In the genomic region with DNA sequence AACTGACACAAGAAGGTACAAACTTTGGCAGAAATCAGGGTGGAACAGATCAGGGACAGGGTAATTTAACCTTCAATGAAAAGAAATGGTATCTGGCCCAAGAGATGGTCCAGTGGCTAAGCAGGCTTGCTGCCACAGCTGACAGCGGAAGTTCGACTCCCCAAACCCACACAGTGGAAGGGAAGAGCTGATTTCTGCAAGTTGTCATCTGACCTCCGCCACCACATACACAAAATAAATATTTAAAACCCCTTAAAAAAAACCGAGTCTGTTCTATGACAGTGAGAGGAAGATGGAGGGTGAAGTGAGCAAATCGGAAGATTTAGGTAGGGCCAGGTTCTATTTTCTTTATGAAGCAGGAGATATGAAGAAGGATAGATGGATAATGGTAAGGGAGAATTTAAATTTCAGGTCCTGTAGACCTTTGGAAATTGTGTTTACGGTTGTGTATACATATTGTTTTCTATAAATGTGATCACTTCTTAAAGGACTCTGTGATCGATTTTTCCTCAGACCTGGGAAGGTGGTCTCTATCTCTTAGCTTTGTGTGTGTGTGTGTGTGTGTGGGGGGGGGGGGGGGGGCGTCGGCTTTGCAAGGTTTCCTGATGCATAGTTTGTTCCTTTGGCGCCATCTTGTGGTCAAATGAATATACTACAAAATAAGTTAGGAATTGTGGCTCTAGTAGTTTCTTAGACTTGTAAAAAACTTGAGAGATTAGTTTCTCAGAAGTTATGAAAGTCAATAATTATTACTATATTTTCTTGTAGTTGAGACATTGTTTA, we compare ENCODE assay signal across 8 mouse cellular contexts. TPM values are rescaled to one million over a fixed set of nuclear protein-coding genes. Genes with fewer than 3 reads are reported as not detected.
DNase-seq lines count a peak whose midpoint lies in the region; ATAC-seq lines count a peak whose summit lies in the region.

No protein-coding gene starts in this region.

- no peak overlapping the region for H3K4me2 ChIP-seq in hindbrain, embryonic 12.5 days (replicated peaks)

- H3K4me1 ChIP-seq in heart, embryonic 10.5 days, result peaks cover 3% of the 10 kb centered on the region; the same call in 1 of the 2 replicates
- H3K4me1 ChIP-seq in hindbrain, embryonic 12.5 days, result 0 out of 2 replicates have a peak, but pooled peaks cover 4% of the 10 kb centered on the region

- H3K36me3 ChIP-seq in heart, embryonic 10.5 days, result peaks cover 3% of the 10 kb centered on the region; the same call in 1 of the 2 replicates
- no peaks in the 10 kb centered on the region for H3K36me3 ChIP-seq in hindbrain, embryonic 12.5 days

- H3K27me3 ChIP-seq in heart, embryonic 10.5 days (ENCODE audit: insufficient read depth, poor library complexity, severe bottlenecking), result no peaks in the 10 kb centered on the region
- no peaks in the 10 kb centered on the region for H3K27me3 ChIP-seq in hindbrain, embryonic 12.5 days

- ATAC-seq in hindbrain, embryonic 12.5 days (ENCODE audit: low FRiP score), result peak; percentile 56; the same call in 1 of the 2 replicates
- ATAC-seq in activated CD4-positive, CD25-positive, alpha-beta regulatory T cell, adult 4 months, result no peak

- H3K9ac ChIP-seq in hindbrain, embryonic 12.5 days, result no peak overlapping the region

- intact Hi-C loops in heart, postnatal 10 days (cut with DNase I), result loop anchor here (2.0 to 10.0 kb wide), 5 partner anchors 75 to 443 kb away; partner anchors contain the start of gene Tcf7l1
- intact Hi-C loops in gastrocnemius, postnatal 36 days (cut with DNase I), result loop anchor here (5.0 to 10.0 kb wide), 3 partner anchors 75 to 593 kb away; no protein-coding TSS in a partner anchor

- no peak overlapping the region for H3K27ac ChIP-seq in heart, embryonic 10.5 days
- H3K27ac ChIP-seq in hindbrain, embryonic 12.5 days, result no peak overlapping the region

- DNase-seq in heart, postnatal 10 days, result peak; percentile 46 to 76
- no peak for DNase-seq in heart, embryonic 10.5 days (ENCODE audit: low spot score)
- peak; percentile 70 for DNase-seq in 416B (ENCODE audit: low read depth)
- peak; percentile 19 for DNase-seq in T-cell, adult 2 months (ENCODE audit: low spot score)
- no peak for DNase-seq in gastrocnemius, postnatal 36 days
- no peak for DNase-seq in ovary, postnatal 10 days (ENCODE audit: low spot score)

- WGBS in heart, embryonic 10.5 days, result 40% methylated on average over 10 of the region's 10 CpGs
- 52% methylated on average over 10 of the region's 10 CpGs for WGBS in hindbrain, embryonic 12.5 days

- H3K9me3 ChIP-seq in heart, embryonic 10.5 days, result no peaks in the 10 kb centered on the region
- H3K9me3 ChIP-seq in hindbrain, embryonic 12.5 days (replicated peaks), result no peaks in the 10 kb centered on the region

- H3K4me3 ChIP-seq in heart, embryonic 10.5 days, result no peak overlapping the region
- no peak overlapping the region for H3K4me3 ChIP-seq in hindbrain, embryonic 12.5 days

RNA-seq across cellular contexts. Expression of gene Dnah6, which starts 6.1 kb away (rescaled TPM):
- under 1 TPM; 0.41 to 0.50 TPM for total RNA-seq in heart, postnatal 10 days (2021)
- 0.01 and 0.05 TPM in 2 replicates for polyA plus RNA-seq in heart, embryonic 10.5 days (2016; fragmentation: Nextera tagmentation; extraction: Ambion mirVana)
- polyA plus RNA-seq in hindbrain, embryonic 12.5 days (2016; fragmentation: Nextera tagmentation; extraction: Ambion mirVana), result 0.50 and 0.72 TPM in 2 replicates
- under 1 TPM in 1 of 2 experiments, not detected in 1; 0.13 TPM for polyA plus RNA-seq in activated CD4-positive, CD25-positive, alpha-beta regulatory T cell, adult 4 months (2017; shearing (Covaris generic))
- total RNA-seq in gastrocnemius, postnatal 36 days (2021), result not detected

RNA-seq across cellular contexts. Expression of gene Suclg1, which starts 20.6 kb away (rescaled TPM):
- total RNA-seq in heart, postnatal 10 days (2021), result 100 to 1,000 TPM; 501 to 522 TPM
- 241 and 269 TPM in 2 replicates for polyA plus RNA-seq in heart, embryonic 10.5 days (2016; fragmentation: Nextera tagmentation; extraction: Ambion mirVana)
- 138 and 140 TPM in 2 replicates for polyA plus RNA-seq in hindbrain, embryonic 12.5 days (2016; fragmentation: Nextera tagmentation; extraction: Ambion mirVana)
- polyA plus RNA-seq in activated CD4-positive, CD25-positive, alpha-beta regulatory T cell, adult 4 months (2017; shearing (Covaris generic)), result 100 to 1,000 TPM; 126 to 143 TPM
- 100 to 1,000 TPM; 325 to 363 TPM for total RNA-seq in gastrocnemius, postnatal 36 days (2021)

Comparison
In these comparisons a context has a peak if more than half of its experiments do, and no peak if none do; other contexts are left out.
1. DNase-seq: peak in heart, postnatal 10 days (2 of 2), 416B (single experiment) and T-cell, adult 2 months (single experiment); none in heart, embryonic 10.5 days (single experiment), gastrocnemius, postnatal 36 days (0 of 2) and ovary, postnatal 10 days (single experiment).